In the genomic region with DNA sequence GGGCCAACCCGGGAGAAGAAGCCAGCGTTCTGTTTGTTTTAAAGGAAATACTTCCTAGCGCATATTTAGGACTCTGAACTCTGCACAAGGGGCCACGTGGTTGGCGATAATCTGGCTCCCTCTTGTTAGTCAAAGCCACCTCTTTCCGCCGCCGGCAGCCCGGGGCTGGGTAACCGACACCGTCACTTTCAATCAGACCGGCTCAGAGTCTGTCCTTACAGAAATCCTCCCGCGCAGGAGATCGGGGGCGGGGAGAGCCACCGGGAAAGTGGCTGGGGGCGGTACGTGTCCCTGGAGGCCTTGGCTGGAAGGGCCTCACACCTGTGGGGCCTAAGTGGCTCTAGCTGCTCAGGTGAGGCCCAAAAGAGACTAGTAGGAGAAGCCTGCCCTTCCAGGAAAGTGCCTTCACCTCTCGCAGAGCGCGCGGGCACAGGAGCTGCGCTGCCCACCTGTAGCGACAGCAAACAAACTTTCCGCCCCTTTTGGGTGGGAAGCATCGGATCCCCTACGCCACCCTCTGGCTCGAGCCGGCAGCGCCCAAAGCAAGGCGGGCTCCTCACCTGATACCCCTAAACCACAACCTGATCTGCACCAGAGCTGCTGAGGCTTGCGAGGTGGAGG, we compare ENCODE assay signal across 8 mouse cellular contexts. TPM values are rescaled to one million over a fixed set of nuclear protein-coding genes. Genes with fewer than 3 reads are reported as not detected.
DNase-seq lines count a peak whose midpoint lies in the region; ATAC-seq and TF ChIP-seq lines count a peak whose summit lies in the region.

No protein-coding gene starts in this region.

- peak; percentile 72 for ATAC-seq in intestine, embryonic 14.5 days (replicated peaks; ENCODE audit: low FRiP score, low TSS enrichment, low read depth)
- ATAC-seq in liver, embryonic 12.5 days = peak; percentile 66
- ATAC-seq in stomach, postnatal 0 days (ENCODE audit: low FRiP score, low TSS enrichment) = peak; percentile 73

- no peaks in the 10 kb centered on the region for H3K36me3 ChIP-seq in intestine, embryonic 14.5 days (ENCODE audit: control insufficient read depth, insufficient read depth, low read length)
- H3K36me3 ChIP-seq in liver, embryonic 12.5 days = no peaks in the 10 kb centered on the region
- no peaks in the 10 kb centered on the region for H3K36me3 ChIP-seq in stomach, postnatal 0 days (ENCODE audit: control insufficient read depth, insufficient read depth, low read length)

- peaks cover 15% of the 10 kb centered on the region for H3K4me1 ChIP-seq in intestine, embryonic 14.5 days (replicated peaks; ENCODE audit: control insufficient read depth, insufficient read depth, low read length)
- H3K4me1 ChIP-seq in liver, embryonic 12.5 days = peaks cover 52% of the 10 kb centered on the region
- no peaks in the 10 kb centered on the region for H3K4me1 ChIP-seq in stomach, postnatal 0 days (replicated peaks; ENCODE audit: control insufficient read depth, insufficient read depth)

- H3K9me3 ChIP-seq in intestine, embryonic 14.5 days (ENCODE audit: control insufficient read depth, low read length) = no peaks in the 10 kb centered on the region
- H3K9me3 ChIP-seq in liver, embryonic 12.5 days (replicated peaks) = no peaks in the 10 kb centered on the region
- no peaks in the 10 kb centered on the region for H3K9me3 ChIP-seq in stomach, postnatal 0 days (ENCODE audit: control insufficient read depth, low read length)

- peak overlapping the region; percentile 71 for H3K4me3 ChIP-seq in gastrocnemius, adult 2 months
- H3K4me3 ChIP-seq in intestine, embryonic 14.5 days (ENCODE audit: low read depth, low read length) = peak overlapping the region; percentile 74
- peak overlapping the region; percentile 77 for H3K4me3 ChIP-seq in liver, embryonic 12.5 days
- peak overlapping the region; percentile 79 for H3K4me3 ChIP-seq in stomach, postnatal 0 days (ENCODE audit: low read depth, low read length)

- WGBS in intestine, embryonic 14.5 days = under 1% methylated on average over 33 of the region's 33 CpGs
- under 1% methylated on average over 33 of the region's 33 CpGs for WGBS in liver, embryonic 12.5 days (ENCODE audit: insufficient replicate concordance)
- under 1% methylated on average over 33 of the region's 33 CpGs for WGBS in stomach, postnatal 0 days

- peak overlapping the region; percentile 77 for H3K9ac ChIP-seq in intestine, embryonic 14.5 days (ENCODE audit: low read length)
- peak overlapping the region; percentile 87 for H3K9ac ChIP-seq in liver, embryonic 12.5 days
- H3K9ac ChIP-seq in stomach, postnatal 0 days (ENCODE audit: low read length) = peak overlapping the region; percentile 80

- peak overlapping the region; percentile 76 for H3K27ac ChIP-seq in gastrocnemius, adult 2 months
- peak overlapping the region; percentile 69 for H3K27ac ChIP-seq in intestine, embryonic 14.5 days (ENCODE audit: low read depth)
- H3K27ac ChIP-seq in liver, embryonic 12.5 days = peak overlapping the region; percentile 83
- H3K27ac ChIP-seq in stomach, postnatal 0 days (replicated peaks) = peak overlapping the region; percentile 88

- peak overlapping the region; percentile 89 for H3K4me2 ChIP-seq in intestine, embryonic 14.5 days (ENCODE audit: low read length)
- peak overlapping the region; percentile 99 for H3K4me2 ChIP-seq in liver, embryonic 12.5 days
- H3K4me2 ChIP-seq in stomach, postnatal 0 days (replicated peaks; ENCODE audit: low read depth) = peak overlapping the region; percentile 98

- peak; percentile 26 to 36 for DNase-seq in left cerebral cortex, postnatal 25 days (ENCODE audit: low spot score in 2 of 2)
- DNase-seq in left cerebral cortex, adult 8-10 months (ENCODE audit: low spot score in 2 of 2) = no peak
- peak; percentile 28 for DNase-seq in cerebellum, adult 9-11 months
- DNase-seq in gastrocnemius, adult 2 months = peak; percentile 51
- DNase-seq in intestine, embryonic 14.5 days (ENCODE audit: low spot score) = no peak
- peak; percentile 52 to 57 for DNase-seq in natural killer cell, adult 2 months (ENCODE audit: low spot score in 2 of 2)
- peak; percentile 81 for DNase-seq in stomach, postnatal 0 days (ENCODE audit: low spot score)

- no peak for TF ChIP-seq EP300 in stomach, postnatal 0 days (optimal IDR thresholded peaks at IDR 0.05)

- peak; percentile 33; the same call in 1 of the 2 replicates for TF ChIP-seq CTCF in gastrocnemius, adult 2 months (IDR thresholded peaks at IDR 0.05)
- TF ChIP-seq CTCF in stomach, postnatal 0 days (IDR thresholded peaks at IDR 0.05; ENCODE audit: low read depth) = peak; percentile 66

- H3K27me3 ChIP-seq in intestine, embryonic 14.5 days (replicated peaks; ENCODE audit: control insufficient read depth, insufficient read depth, low read length) = no peaks in the 10 kb centered on the region
- no peaks in the 10 kb centered on the region for H3K27me3 ChIP-seq in liver, embryonic 12.5 days (replicated peaks)
- no peaks in the 10 kb centered on the region for H3K27me3 ChIP-seq in stomach, postnatal 0 days (ENCODE audit: control insufficient read depth, insufficient read depth, low read length)

- intact Hi-C loops in left cerebral cortex, postnatal 25 days (cut with DNase I) = loop anchor here (5.0 kb wide), 1 partner anchor 71 kb away; no protein-coding TSS in a partner anchor
- intact Hi-C loops in gastrocnemius, adult 2 months (cut with DNase I) = loop anchor here (5.0 kb wide), 1 partner anchor 329 kb away; no protein-coding TSS in a partner anchor

RNA-seq across cellular contexts. Expression of gene Iqgap2, which starts 0.8 kb away (rescaled TPM):
- 10 to 100 TPM; 16.8 to 19.0 TPM for total RNA-seq in left cerebral cortex, postnatal 25 days (2021)
- 10 to 100 TPM; 11.3 to 14.8 (median 13.1) TPM for total RNA-seq in left cerebral cortex, adult 8-10 months (2022)
- total RNA-seq in gastrocnemius, adult 2 months (2021) = 1 to 10 TPM in 1 of 2 experiments, under 1 TPM in 1; 0.94 to 1.3 TPM
- 24.7 and 26.2 TPM in 2 replicates for polyA plus RNA-seq in intestine, embryonic 14.5 days (2014; fragmentation: Nextera tagmentation; extraction: Ambion mirVana)
- polyA plus RNA-seq in liver, embryonic 12.5 days (2016; fragmentation: Nextera tagmentation; extraction: Ambion mirVana) = 14.5 and 14.7 TPM in 2 replicates
- 15.3 and 16.5 TPM in 2 replicates for polyA plus RNA-seq in stomach, postnatal 0 days (2015; fragmentation: Nextera tagmentation; extraction: Ambion mirVana)

Comparison
In these comparisons a context has a peak if more than half of its experiments do, and no peak if none do; other contexts are left out.
1. DNase-seq: peak in left cerebral cortex, postnatal 25 days (2 of 2), cerebellum, adult 9-11 months (single experiment), gastrocnemius, adult 2 months (single experiment), natural killer cell, adult 2 months (2 of 2) and stomach, postnatal 0 days (single experiment); none in left cerebral cortex, adult 8-10 months (0 of 2) and intestine, embryonic 14.5 days (single experiment).
2. RNA of gene Iqgap2, which starts 0.8 kb away (total RNA-seq): 16.8 to 19.0 TPM in left cerebral cortex, postnatal 25 days and 11.3 to 14.8 TPM in left cerebral cortex, adult 8-10 months; 0.94 to 1.3 TPM in gastrocnemius, adult 2 months; every median in the first group is over 4 times any median in the second.
3. Peak in every context shown above with its lines, with median percentiles within 50 percentile points of each other: H3K27ac ChIP-seq, H3K4me3 ChIP-seq, ATAC-seq, H3K4me2 ChIP-seq and H3K9ac ChIP-seq.